Mouse (Mus musculus): ENCODE results near the gene Ttc7b.

- TF ChIP-seq CTCF (IDR thresholded peaks at IDR 0.05; ENCODE audit: low read depth, low read length), result no peak
- TF ChIP-seq POLR2A (IDR thresholded peaks at IDR 0.05; ENCODE audit: extremely low read depth, insufficient read depth, low read length), result no peak
These were observed 82.8 kb downstream of the Ttc7b start for GRCm38 (mm10) chr12:100437862-100438261.
